Mouse (Mus musculus): ENCODE results near the gene Ccdc148.

The Ccdc148 gene

GRCm38 (mm10) chr2:59160605-59160963 is at the start of gene Ccdc148, which contains the start of gene Pkp4:
Gene Ccdc148, minus strand, starts transcription at chr2:59160683.
Gene Pkp4, plus strand, starts transcription at chr2:59160850.
- DNase-seq (ENCODE audit: low read depth, low spot score), result peak; percentile 94

- DNase-seq (ENCODE audit: low read depth, low spot score), result no peak
Observed at GRCm38 (mm10) chr2:59208276-59208675, 47.8 kb upstream of the Ccdc148 start.

GRCm38 (mm10) chr2:59207725-59208124 is 47.2 kb upstream of the Ccdc148 start:
- DNase-seq (ENCODE audit: low read depth, low spot score), result no peak

DNA sequence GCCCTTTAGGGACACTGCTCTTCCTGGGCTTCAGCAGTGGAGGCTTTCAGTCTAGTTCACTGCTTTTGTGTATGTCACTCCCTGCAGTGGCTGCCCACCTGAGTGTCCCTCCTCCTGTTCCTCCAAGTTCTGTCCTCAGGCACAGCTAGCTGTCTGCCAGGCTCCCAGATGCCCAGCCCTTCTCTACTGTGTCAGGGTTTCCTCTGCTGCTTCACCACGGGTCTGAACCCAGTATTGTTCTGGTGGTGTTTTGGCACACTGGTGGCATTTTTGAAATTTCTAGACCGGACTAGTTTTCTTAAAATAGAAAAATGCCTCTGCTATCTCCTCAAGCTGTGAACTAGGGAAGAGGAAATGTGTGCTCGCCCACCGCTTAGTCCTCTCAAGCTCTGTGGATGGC is 46.8 kb upstream of the Ccdc148 start:
- DNase-seq (ENCODE audit: low read depth, low spot score), result no peak

- no peak for DNase-seq (ENCODE audit: low read depth, low spot score)
Observed at GRCm38 (mm10) chr2:59206190-59206589, 45.7 kb upstream of the Ccdc148 start.

DNA sequence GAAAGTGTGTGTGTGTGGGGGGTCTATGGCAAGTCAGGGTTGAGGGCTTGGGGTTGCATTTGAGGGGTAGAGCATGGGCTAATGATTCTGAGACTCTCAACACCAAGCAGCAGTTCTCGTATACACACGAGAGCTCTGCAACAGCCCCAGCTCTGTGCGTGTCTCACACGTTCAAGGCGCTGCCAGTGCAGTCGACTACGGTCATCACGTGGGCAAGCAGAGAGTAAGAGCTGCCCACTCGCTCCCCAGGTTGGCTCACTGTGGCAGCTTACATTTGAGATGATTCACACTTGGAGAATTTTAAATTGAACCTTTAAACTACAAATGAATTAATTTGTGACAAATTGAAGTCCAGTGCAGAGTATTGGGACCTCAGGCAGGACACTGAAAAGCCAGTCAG is 44.6 kb upstream of the Ccdc148 start:
- DNase-seq (ENCODE audit: low read depth, low spot score), result no peak

GRCm38 (mm10) chr2:59203627-59204425 is 43.3 kb upstream of the Ccdc148 start:
- peak; percentile 27 for DNase-seq (ENCODE audit: low read depth, low spot score)

DNA sequence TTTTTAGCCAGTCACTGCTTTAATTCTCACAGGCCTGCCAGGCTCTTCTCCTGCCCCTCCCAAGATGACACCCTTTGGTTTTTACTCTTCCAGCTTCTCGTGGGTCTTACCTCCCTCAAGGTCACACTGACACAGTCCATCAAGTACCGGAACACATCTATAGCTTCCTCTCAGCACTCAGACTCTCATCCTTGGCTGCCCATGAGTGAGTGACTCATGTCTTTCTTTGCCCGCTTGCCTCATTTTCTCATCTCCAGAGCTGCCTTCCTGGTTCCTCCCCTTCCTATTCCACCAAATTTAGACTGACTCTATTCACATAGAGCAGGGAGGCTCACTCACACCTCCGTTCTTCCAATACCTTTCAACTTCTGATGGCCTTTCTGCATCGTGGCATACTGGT is 42.4 kb upstream of the Ccdc148 start:
- DNase-seq (ENCODE audit: low read depth, low spot score), result no peak

GRCm38 (mm10) chr2:59200511-59200910 is 40.0 kb upstream of the Ccdc148 start:
- DNase-seq (ENCODE audit: low read depth, low spot score), result no peak

DNA sequence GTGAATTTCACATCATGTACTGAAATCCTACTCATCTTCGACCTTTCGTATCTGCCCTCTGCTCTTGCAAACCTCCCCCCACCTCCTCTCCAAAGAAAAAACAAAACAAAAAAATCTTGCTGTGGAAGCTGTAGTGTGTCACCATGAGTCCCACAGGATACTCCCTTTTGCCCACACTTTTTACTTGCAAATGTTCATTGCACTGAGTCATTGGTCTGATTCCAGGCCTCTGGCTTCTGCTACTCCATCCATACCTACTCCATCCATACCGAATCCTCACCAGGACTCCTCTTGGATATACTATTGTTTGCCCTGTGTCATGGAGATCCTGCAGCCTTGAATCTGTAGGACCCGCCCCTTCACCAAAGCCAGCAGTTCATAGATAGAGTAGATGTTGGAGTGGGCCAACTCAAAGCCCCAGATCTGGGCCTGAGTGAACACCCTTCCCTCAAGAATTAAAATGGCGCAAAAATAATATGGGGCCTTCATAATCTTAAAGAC is 39.0 kb upstream of the Ccdc148 start:
- DNase-seq (ENCODE audit: low read depth, low spot score), result no peak

GRCm38 (mm10) chr2:59197156-59197555 is 36.7 kb upstream of the Ccdc148 start:
- DNase-seq (ENCODE audit: low read depth, low spot score), result no peak

DNA sequence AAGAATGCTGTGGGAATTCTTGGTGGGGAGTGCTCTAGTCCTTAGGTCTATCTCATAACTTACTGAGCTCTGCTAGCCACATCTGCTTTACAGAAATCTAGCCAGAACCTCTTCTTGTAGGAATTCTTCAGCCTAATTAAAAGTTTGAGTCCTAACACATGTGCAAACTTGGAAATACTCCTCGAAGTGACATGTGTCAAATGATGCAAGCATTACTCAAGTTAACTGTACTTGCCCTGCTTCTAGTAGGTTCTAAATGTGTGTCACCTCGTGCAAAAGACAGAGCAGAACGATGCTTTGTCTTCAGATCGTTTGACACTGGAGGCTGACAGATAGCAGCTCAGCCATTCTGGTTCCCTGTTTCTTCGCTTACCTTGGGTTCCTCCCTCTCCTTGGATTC is 32.6 kb upstream of the Ccdc148 start:
- DNase-seq (ENCODE audit: low read depth, low spot score), result no peak

GRCm38 (mm10) chr2:59191466-59191865 is 31.0 kb upstream of the Ccdc148 start:
- no peak for DNase-seq (ENCODE audit: low read depth, low spot score)

- no peak for DNase-seq (ENCODE audit: low read depth, low spot score)
Observed at GRCm38 (mm10) chr2:59190186-59190585, 29.7 kb upstream of the Ccdc148 start.

DNA sequence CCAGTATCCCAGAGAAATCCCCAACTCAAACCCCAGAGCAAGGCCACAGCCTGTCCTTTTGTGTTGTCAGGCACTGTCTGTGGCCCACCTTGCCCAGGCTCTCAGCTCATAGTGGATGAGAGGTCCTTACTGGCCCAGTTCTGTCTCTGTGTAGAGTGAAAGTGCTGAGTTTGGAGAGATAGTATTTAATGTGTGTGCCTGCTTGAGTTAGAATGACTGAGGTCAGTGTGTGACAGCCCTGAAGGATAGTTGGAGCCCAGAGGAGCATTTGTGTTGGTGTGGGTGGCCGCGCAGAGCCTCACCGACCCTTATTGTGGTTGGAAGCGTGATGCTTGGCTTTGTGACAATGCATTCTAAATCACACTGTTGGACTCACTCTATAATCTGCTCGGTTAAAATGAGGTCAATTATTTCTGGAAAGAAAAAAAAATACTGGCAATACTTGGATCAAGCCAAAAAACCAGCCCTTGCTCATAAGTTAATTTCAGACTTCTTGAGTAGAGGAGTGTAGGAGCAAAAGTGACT is 29.2 kb upstream of the Ccdc148 start:
- DNase-seq (ENCODE audit: low read depth, low spot score), result no peak

DNA sequence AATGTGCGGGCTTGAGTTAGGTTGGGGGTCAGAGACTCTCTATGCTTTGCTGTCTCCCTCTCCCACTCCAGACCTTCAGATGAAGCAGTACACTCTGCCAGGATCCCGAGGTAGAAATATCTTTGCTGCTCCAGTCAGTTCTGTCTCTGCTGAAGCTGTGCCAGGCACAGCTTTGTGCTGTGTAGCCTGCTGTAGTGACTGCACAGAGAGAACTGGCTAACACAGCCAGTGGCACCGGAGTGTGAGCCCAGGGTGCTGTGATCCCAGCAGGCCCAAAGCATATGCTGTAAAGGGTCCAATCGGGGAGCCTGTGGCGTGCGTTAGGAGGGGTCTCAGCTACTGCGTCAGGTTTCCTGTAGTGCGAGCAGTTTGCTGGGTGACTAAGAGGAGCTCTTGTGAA is 27.8 kb upstream of the Ccdc148 start:
- DNase-seq (ENCODE audit: low read depth, low spot score), result no peak

DNA sequence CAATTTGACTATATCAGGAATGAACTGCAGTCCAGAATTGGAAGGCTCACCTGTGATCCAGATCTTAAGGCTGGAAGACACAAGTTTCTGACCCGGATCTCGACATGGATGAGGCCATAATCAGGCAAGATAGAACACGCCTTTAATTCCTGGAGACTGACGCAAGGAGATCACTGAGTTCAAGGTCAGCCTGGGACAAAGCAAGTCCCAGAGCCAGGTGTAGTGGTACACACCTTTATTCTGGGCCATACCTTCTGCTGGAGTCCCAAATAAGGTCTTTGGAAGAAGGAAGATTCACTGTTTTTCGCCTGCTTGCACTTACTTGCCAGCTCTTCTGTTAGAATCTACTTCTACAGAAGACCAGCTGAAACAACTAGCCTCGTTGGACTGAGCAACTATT is 26.5 kb upstream of the Ccdc148 start:
- DNase-seq (ENCODE audit: low read depth, low spot score), result no peak

- no peak for DNase-seq (ENCODE audit: low read depth, low spot score)
Observed at GRCm38 (mm10) chr2:59186122-59186521, 25.6 kb upstream of the Ccdc148 start.

DNA sequence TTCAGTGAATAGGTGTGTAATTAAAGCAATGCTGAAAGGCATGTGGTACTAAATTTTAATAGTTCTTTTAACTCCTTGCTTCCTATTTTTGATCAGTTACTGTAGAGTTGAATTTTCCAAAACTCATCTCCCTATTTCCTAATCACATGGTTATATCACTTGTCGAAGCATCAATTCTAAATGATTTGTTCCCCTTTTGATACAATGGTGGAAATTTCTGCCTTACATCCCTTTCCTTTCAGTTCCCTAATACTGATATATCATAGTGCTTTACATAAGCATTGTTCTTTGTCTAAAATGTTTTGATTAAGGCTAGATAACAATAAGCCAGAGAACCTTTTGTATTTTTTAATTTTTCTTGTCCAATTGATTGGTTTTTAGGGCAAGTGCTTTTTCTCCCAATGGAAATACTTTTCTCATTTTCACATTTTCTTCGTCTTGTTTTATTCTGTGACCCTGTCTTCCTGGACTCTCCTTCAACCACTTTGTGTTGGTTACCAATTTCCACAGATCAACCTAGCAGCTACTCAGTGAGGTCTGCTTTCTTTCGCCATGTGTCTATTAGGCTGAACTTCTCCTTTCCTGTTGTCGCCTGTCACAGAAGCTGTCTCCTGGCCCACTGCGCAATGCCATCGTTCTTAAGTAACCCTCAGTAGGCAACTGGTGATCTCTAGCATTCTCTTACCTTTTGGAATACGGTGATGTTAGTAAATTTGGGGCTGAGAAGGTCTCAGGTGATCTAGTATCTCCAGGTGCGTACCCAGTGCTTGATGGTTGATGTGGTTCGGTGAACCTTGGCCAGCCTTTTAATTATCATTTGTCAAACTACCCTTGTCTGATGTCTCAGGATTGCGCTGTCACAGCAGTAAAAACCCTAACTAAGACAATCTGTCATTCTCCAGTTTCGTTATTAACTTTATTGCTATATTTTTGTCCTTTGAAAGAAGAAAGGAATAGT is 23.9 kb upstream of the Ccdc148 start:
- no peak for DNase-seq (ENCODE audit: low read depth, low spot score)

GRCm38 (mm10) chr2:59183541-59183940 is 23.1 kb upstream of the Ccdc148 start:
- no peak for DNase-seq (ENCODE audit: low read depth, low spot score)

GRCm38 (mm10) chr2:59181321-59182113 is 21.0 kb upstream of the Ccdc148 start:
- no peak for DNase-seq (ENCODE audit: low read depth, low spot score)
